Mouse (Mus musculus): ENCODE data around the gene Ost4. TPM values are rescaled to one million over a fixed set of nuclear protein-coding genes. Genes with fewer than 3 reads are reported as not detected.

Gene Ost4
- total RNA-seq, 2 experiments from 2014 or later: 91.9 to 106 TPM

GRCm38 (mm10) chr5:30944344-30944743 lies 36.8 kb upstream of the Ost4 start:
- no peak overlapping the region for H3K27ac ChIP-seq
- intact Hi-C loops (cut with DNase I): no loop called here
- no peak for DNase-seq (ENCODE audit: extremely low spot score in 1 of 2, low spot score in 2 of 2)
- TF ChIP-seq CTCF (IDR thresholded peaks at IDR 0.05): no peak
- peak overlapping the region; percentile 60 for H3K4me3 ChIP-seq

GRCm38 (mm10) chr5:30943004-30943403 lies 35.4 kb upstream of the Ost4 start:
- no peak for DNase-seq (ENCODE audit: extremely low spot score in 1 of 2, low spot score in 2 of 2)
- intact Hi-C loops (cut with DNase I): no loop called here
- H3K4me3 ChIP-seq: no peak overlapping the region
- peak; percentile 45 for TF ChIP-seq CTCF (IDR thresholded peaks at IDR 0.05)
- H3K27ac ChIP-seq: no peak overlapping the region

- intact Hi-C loops (cut with DNase I): loop anchor here (5.0 kb wide), 1 partner anchor 172 kb away; the partner anchor contains the start of genes Dnajc5g and Slc30a3
- TF ChIP-seq CTCF (IDR thresholded peaks at IDR 0.05): peak; percentile 40
- DNase-seq (ENCODE audit: extremely low spot score in 1 of 2, low spot score in 2 of 2): no peak
These were observed 27.3 kb upstream of the Ost4 start for GRCm38 (mm10) chr5:30934725-30935461.

GRCm38 (mm10) chr5:30933705-30934104 lies 26.1 kb upstream of the Ost4 start:
- H3K27ac ChIP-seq: no peak overlapping the region
- DNase-seq (ENCODE audit: extremely low spot score in 1 of 2, low spot score in 2 of 2): no peak
- no peak for TF ChIP-seq CTCF (IDR thresholded peaks at IDR 0.05)
- no peak overlapping the region for H3K4me3 ChIP-seq
- intact Hi-C loops (cut with DNase I): loop anchor here (5.0 kb wide), 1 partner anchor 174 kb away; the partner anchor contains the start of genes Dnajc5g and Slc30a3

More at GRCm38 (mm10) chr5:30934725-30935461, 27.3 kb upstream of the Ost4 start:
- H3K4me3 ChIP-seq: no peak overlapping the region
- H3K27ac ChIP-seq: no peak overlapping the region

DNA sequence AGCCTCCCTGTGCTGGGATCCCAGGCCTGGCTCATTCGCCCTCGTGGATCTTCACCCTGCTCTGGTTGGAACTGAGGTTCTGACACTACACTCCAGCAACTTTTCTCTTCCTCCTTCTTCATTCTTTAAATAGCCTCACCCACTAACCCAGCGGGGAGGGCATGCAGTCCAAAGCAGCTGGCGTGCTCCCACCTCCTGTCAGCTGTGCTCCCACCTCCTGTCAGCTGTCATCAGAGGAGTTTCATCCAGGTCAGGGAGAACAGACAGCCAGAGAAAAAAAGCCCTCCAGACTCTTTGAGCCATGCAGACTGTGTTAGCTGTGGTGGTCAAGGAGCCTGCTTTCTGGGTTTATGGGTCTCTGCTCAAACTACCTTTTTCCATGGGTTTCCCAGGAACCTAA lies 23.8 kb upstream of the Ost4 start:
- no peak for TF ChIP-seq CTCF (IDR thresholded peaks at IDR 0.05)
- no peak overlapping the region for H3K4me3 ChIP-seq
- H3K27ac ChIP-seq: no peak overlapping the region
- intact Hi-C loops (cut with DNase I): loop anchor here (5.0 kb wide), 1 partner anchor 176 kb away; the partner anchor contains the start of genes Dnajc5g and Slc30a3
- no peak for DNase-seq (ENCODE audit: extremely low spot score in 1 of 2, low spot score in 2 of 2)

- DNase-seq (ENCODE audit: extremely low spot score in 1 of 2, low spot score in 2 of 2): no peak
- no peak overlapping the region for H3K4me3 ChIP-seq
- intact Hi-C loops (cut with DNase I): loop anchor here (1.0 to 5.0 kb wide), 2 partner anchors 73 to 176 kb away; partner anchors contain the start of genes Dnajc5g and Slc30a3
- no peak overlapping the region for H3K27ac ChIP-seq
- no peak for TF ChIP-seq CTCF (IDR thresholded peaks at IDR 0.05)
These were observed 23.3 kb upstream of the Ost4 start for GRCm38 (mm10) chr5:30930846-30931245.

GRCm38 (mm10) chr5:30930121-30930520 lies 22.5 kb upstream of the Ost4 start:
- intact Hi-C loops (cut with DNase I): loop anchor here (1.0 to 5.0 kb wide), 2 partner anchors 74 to 177 kb away; partner anchors contain the start of genes Dnajc5g and Slc30a3
- Histone ChIP-seq H3K27ac (no peak overlapping the region), H3K4me3 (no peak overlapping the region)
- TF ChIP-seq CTCF (IDR thresholded peaks at IDR 0.05): peak; percentile 82
- DNase-seq (ENCODE audit: extremely low spot score in 1 of 2, low spot score in 2 of 2): peak; percentile 72 to 80

GRCm38 (mm10) chr5:30927945-30928529 lies 20.4 kb upstream of the Ost4 start:
- intact Hi-C loops (cut with DNase I): loop anchor here (10.0 kb wide), 1 partner anchor 1527 kb away; the partner anchor contains the start of gene Ppp1cb
- no peak for DNase-seq (ENCODE audit: extremely low spot score in 1 of 2, low spot score in 2 of 2)

GRCm38 (mm10) chr5:30926073-30926472 lies 18.5 kb upstream of the Ost4 start:
- Histone ChIP-seq H3K27ac (no peak overlapping the region), H3K4me3 (no peak overlapping the region)
- intact Hi-C loops (cut with DNase I): loop anchor here (10.0 kb wide), 1 partner anchor 1529 kb away; the partner anchor contains the start of gene Ppp1cb
- no peak for TF ChIP-seq CTCF (IDR thresholded peaks at IDR 0.05)
- no peak for DNase-seq (ENCODE audit: extremely low spot score in 1 of 2, low spot score in 2 of 2)

More at GRCm38 (mm10) chr5:30927945-30928529, 20.4 kb upstream of the Ost4 start:
- no peak overlapping the region for H3K4me3 ChIP-seq
- peak overlapping the region; percentile 11; the same call in 1 of the 2 replicates for H3K27ac ChIP-seq
- TF ChIP-seq CTCF (IDR thresholded peaks at IDR 0.05): no peak

- Histone ChIP-seq H3K27ac (no peak overlapping the region), H3K4me3 (no peak overlapping the region)
- no peak for DNase-seq (ENCODE audit: extremely low spot score in 1 of 2, low spot score in 2 of 2)
- intact Hi-C loops (cut with DNase I): loop anchor here (10.0 kb wide), 1 partner anchor 1530 kb away; the partner anchor contains the start of gene Ppp1cb
- no peak for TF ChIP-seq CTCF (IDR thresholded peaks at IDR 0.05)
These were observed 17.6 kb upstream of the Ost4 start for GRCm38 (mm10) chr5:30925217-30925616.

GRCm38 (mm10) chr5:30924614-30925013 lies 17.0 kb upstream of the Ost4 start:
- intact Hi-C loops (cut with DNase I): loop anchor here (10.0 kb wide), 1 partner anchor 1530 kb away; the partner anchor contains the start of gene Ppp1cb
- TF ChIP-seq CTCF (IDR thresholded peaks at IDR 0.05): no peak
- H3K27ac ChIP-seq: no peak overlapping the region

DNA sequence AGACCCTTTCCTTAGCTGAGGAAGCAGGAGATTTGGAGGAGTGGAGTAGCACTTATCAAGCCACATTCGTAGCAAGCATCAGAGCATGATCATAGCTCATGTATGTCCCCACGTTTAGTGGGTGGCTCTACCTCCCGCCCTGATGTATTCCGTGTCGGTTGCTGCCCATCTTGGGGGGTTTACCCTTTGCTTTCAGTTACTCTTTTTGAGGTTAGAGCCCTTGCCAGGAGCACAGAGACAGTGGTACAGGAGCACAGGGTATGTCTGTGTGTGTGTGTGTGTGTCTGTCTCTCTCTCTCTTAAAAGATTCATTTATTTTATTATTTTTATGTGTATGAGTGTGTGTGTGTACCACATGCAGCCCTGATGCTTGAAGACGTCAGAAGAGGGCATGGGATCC lies 15.5 kb upstream of the Ost4 start:
- DNase-seq (ENCODE audit: extremely low spot score in 1 of 2, low spot score in 2 of 2): no peak
- no peak for TF ChIP-seq CTCF (IDR thresholded peaks at IDR 0.05)
- intact Hi-C loops (cut with DNase I): loop anchor here (10.0 kb wide), 1 partner anchor 1532 kb away; the partner anchor contains the start of gene Ppp1cb
- no peak overlapping the region for H3K4me3 ChIP-seq
- no peak overlapping the region for H3K27ac ChIP-seq

More at GRCm38 (mm10) chr5:30924614-30925013, 17.0 kb upstream of the Ost4 start:
- DNase-seq (ENCODE audit: extremely low spot score in 1 of 2, low spot score in 2 of 2): no peak
- H3K4me3 ChIP-seq: no peak overlapping the region

Measured in left cerebral cortex, adult 2 months (tissue).